Mouse (Mus musculus) kidney, postnatal 0 days (tissue): ENCODE measurements around the gene Tbk1. TPM values are rescaled to one million over a fixed set of nuclear protein-coding genes. Genes with fewer than 3 reads are reported as not detected.

ENCODE experiments used
- ATAC-seq: fragments of 200-750 bp; cut with Nextera tagmentation; replicated peaks from 2 replicates; pipeline ENCODE4 v1.8.0; 2017; ENCODE audit warnings: low read depth, moderate number of reproducible peaks, moderate TSS enrichment, moderate library complexity; ENCODE audit not compliant: low FRiP score
- DNase-seq: peaks from one replicate; pipeline ENCODE4 v3.0.0-alpha.2; 2016; ENCODE audit warnings: low spot score
- H3K27ac ChIP-seq: fragments of 300-500 bp; sonication (generic); 2 replicates; pipeline ENCODE4 v1.5.1; 2014; ENCODE audit warnings: mild to moderate bottlenecking
- H3K27me3 ChIP-seq: fragments of 300-500 bp; sonication (generic); 2 replicates; pipeline ENCODE4 v1.6.1; 2014; ENCODE audit warnings: low read length, mixed read lengths; ENCODE audit not compliant: insufficient read depth
- H3K36me3 ChIP-seq: fragments of 300-500 bp; sonication (generic); 2 replicates; pipeline ENCODE4 v1.6.1; 2014; ENCODE audit warnings: low read length, mixed read lengths; ENCODE audit not compliant: insufficient read depth
- H3K4me1 ChIP-seq: fragments of 300-500 bp; sonication (generic); replicated peaks from 2 replicates; pipeline ENCODE4 v1.6.1; 2014; ENCODE audit warnings: antibody characterized with exemption, low read length, mixed read lengths; ENCODE audit not compliant: insufficient read depth
- H3K4me2 ChIP-seq: fragments of 300-500 bp; sonication (generic); 2 replicates; pipeline ENCODE4 v1.6.1; 2014; ENCODE audit warnings: mild to moderate bottlenecking, low read length, moderate library complexity, mixed read lengths
- H3K4me3 ChIP-seq: fragments of 300-500 bp; sonication (generic); replicated peaks from 2 replicates; pipeline ENCODE4 v1.5.1; 2014; ENCODE audit warnings: low read depth, low read length
- H3K9ac ChIP-seq: fragments of 300-500 bp; sonication (generic); 2 replicates; pipeline ENCODE4 v1.6.1; 2014; ENCODE audit warnings: low read depth, low read length
- H3K9me3 ChIP-seq: fragments of 300-500 bp; sonication (generic); replicated peaks from 2 replicates; pipeline ENCODE4 v1.6.1; 2016; ENCODE audit warnings: low read length, inconsistent platforms, mixed read lengths
- CTCF ChIP-seq: IDR thresholded peaks from 2 replicates; pipeline ENCODE4 v1.5.1; 2016; ENCODE audit warnings: antibody characterized with exemption, low read depth, mild to moderate bottlenecking, moderate library complexity
- WGBS: fragments of 180-500 bp; shearing (Covaris S2); extraction: QIAGEN DNeasy Blood & Tissue Kit; methylation state at CpG from one replicate; pipeline ENCODE4 v1.1.7; 2014; 5-methylcytosine and 5-hydroxymethylcytosine counted together
- microRNA-seq: library from miRNA; unstranded; fragments of <30 nt; microRNA quantifications from one replicate; pipeline ENCODE4, GENCODE M21; 2016
- polyA plus RNA-seq: library from polyadenylated mRNA; unstranded; fragments of >200 nt; fragmentation: Nextera tagmentation; extraction: Ambion mirVana; gene quantifications from 2 replicates; pipeline ENCODE4 v1.2.1, GENCODE M21; 2015

The Tbk1 gene
- polyA plus RNA-seq, 1 experiment from 2014 or later = 26.5 TPM

GRCm38 (mm10) chr10:121498481-121498904 is 88.1 kb downstream of the Tbk1 start:
- DNase-seq (no peak), ATAC-seq (peak; percentile 41; the same call in 1 of the 2 replicates)
- Histone ChIP-seq H3K27me3 (no peaks in the 10 kb centered on the region), H3K27ac (peak overlapping the region; percentile 77), H3K36me3 (no peaks in the 10 kb centered on the region), H3K9me3 (no peaks in the 10 kb centered on the region), H3K9ac (no peak overlapping the region), H3K4me2 (no peak overlapping the region), H3K4me1 (no peaks in the 10 kb centered on the region), H3K4me3 (no peak overlapping the region)
- WGBS = 67% methylated on average over 8 of the region's 8 CpGs
- TF ChIP-seq CTCF = no peak

- DNase-seq (no peak), ATAC-seq (no peak)
- no peaks in the 10 kb centered on the region for H3K27me3 ChIP-seq
- H3K9me3 ChIP-seq = no peaks in the 10 kb centered on the region
- H3K36me3 ChIP-seq = no peaks in the 10 kb centered on the region
- 67% methylated on average over 7 of the region's 7 CpGs for WGBS
- H3K27ac ChIP-seq = peak overlapping the region; percentile 77
- no peak for TF ChIP-seq CTCF
- H3K9ac ChIP-seq = no peak overlapping the region
- no peak overlapping the region for H3K4me2 ChIP-seq
- no peaks in the 10 kb centered on the region for H3K4me1 ChIP-seq
- H3K4me3 ChIP-seq = no peak overlapping the region
These were observed 88.6 kb downstream of the Tbk1 start for GRCm38 (mm10) chr10:121497968-121498367.

- no peaks in the 10 kb centered on the region for H3K4me1 ChIP-seq
- no peak overlapping the region for H3K9ac ChIP-seq
- WGBS = 59% methylated on average over 7 of the region's 7 CpGs
- no peaks in the 10 kb centered on the region for H3K36me3 ChIP-seq
- ATAC-seq (no peak), DNase-seq (peak; percentile 76)
- no peaks in the 10 kb centered on the region for H3K27me3 ChIP-seq
- no peaks in the 10 kb centered on the region for H3K9me3 ChIP-seq
- H3K4me2 ChIP-seq = no peak overlapping the region
- no peak overlapping the region for H3K27ac ChIP-seq
- H3K4me3 ChIP-seq = no peak overlapping the region
- no peak for TF ChIP-seq CTCF
These were observed 90.0 kb downstream of the Tbk1 start for GRCm38 (mm10) chr10:121496616-121497015.

Small RNAs within 50 kb of the gene (microRNA-seq; reads per million reads assigned to microRNA genes)
- gene Gm24330 = not detected

Other genes starting within 250 kb of the Tbk1 start
- 0.52 and 0.53 TPM in 2 replicates for gene Tbc1d30, start 235.5 kb downstream of the Tbk1 start, polyA plus RNA-seq
- gene Gns, start 221.7 kb downstream of the Tbk1 start, polyA plus RNA-seq = 62.3 and 63.2 TPM in 2 replicates
- 11.9 and 12.5 TPM in 2 replicates for gene Rassf3, start 110.4 kb downstream of the Tbk1 start, polyA plus RNA-seq
- 33.0 and 40.7 TPM in 2 replicates for gene Xpot, start 39.5 kb upstream of the Tbk1 start, polyA plus RNA-seq
- 0.21 and 0.23 TPM in 2 replicates for gene D930020B18Rik, start 54.8 kb upstream of the Tbk1 start, polyA plus RNA-seq
- gene BC048403, start 153.2 kb upstream of the Tbk1 start, polyA plus RNA-seq = 3.2 and 3.5 TPM in 2 replicates